Mouse (Mus musculus): ENCODE results near the gene Zdhhc23. TPM values are rescaled to one million over a fixed set of nuclear protein-coding genes. Genes with fewer than 3 reads are reported as not detected.

Gene Zdhhc23
- polyA plus RNA-seq, 1 experiment = 3.4 TPM

GRCm38 (mm10) chr16:43971189-43971588 is 8.4 kb downstream of the Zdhhc23 start:
- WGBS = 87% methylated on average over 11 of the region's 11 CpGs
- no peak overlapping the region for H3K27ac ChIP-seq (ENCODE audit: insufficient read depth, low read depth, low read length)
- peaks cover 29% of the 10 kb centered on the region for H3K36me3 ChIP-seq (ENCODE audit: control insufficient read depth, insufficient read depth, low read length)
- H3K4me3 ChIP-seq (ENCODE audit: low read depth, low read length) = no peak overlapping the region
- TF ChIP-seq POLR2A (IDR thresholded peaks at IDR 0.05; ENCODE audit: low read depth, low read length) (no peak), CTCF (IDR thresholded peaks at IDR 0.05; ENCODE audit: extremely low read depth, insufficient read length, insufficient replicate concordance, low read depth, low read length) (no peak)
- no peaks in the 10 kb centered on the region for H3K4me1 ChIP-seq (ENCODE audit: control insufficient read depth, insufficient read depth, insufficient read length, low read length)
- no peaks in the 10 kb centered on the region for H3K27me3 ChIP-seq (ENCODE audit: control insufficient read depth, insufficient read depth, low read length)

GRCm38 (mm10) chr16:43970426-43970825 is 9.2 kb downstream of the Zdhhc23 start:
- TF ChIP-seq CTCF (IDR thresholded peaks at IDR 0.05; ENCODE audit: extremely low read depth, insufficient read length, insufficient replicate concordance, low read depth, low read length) (no peak), POLR2A (IDR thresholded peaks at IDR 0.05; ENCODE audit: low read depth, low read length) (no peak)
- whole genome bisulfite sequencing = 86% methylated on average over 3 of the region's 3 CpGs
- no peak overlapping the region for H3K4me3 ChIP-seq (ENCODE audit: low read depth, low read length)
- H3K27me3 ChIP-seq (ENCODE audit: control insufficient read depth, insufficient read depth, low read length) = no peaks in the 10 kb centered on the region
- H3K4me1 ChIP-seq (ENCODE audit: control insufficient read depth, insufficient read depth, insufficient read length, low read length) = no peaks in the 10 kb centered on the region
- H3K36me3 ChIP-seq (ENCODE audit: control insufficient read depth, insufficient read depth, low read length) = peaks cover 29% of the 10 kb centered on the region
- no peak overlapping the region for H3K27ac ChIP-seq (ENCODE audit: insufficient read depth, low read depth, low read length)

- no peaks in the 10 kb centered on the region for H3K4me1 ChIP-seq (ENCODE audit: control insufficient read depth, insufficient read depth, insufficient read length, low read length)
Measured at GRCm38 (mm10) chr16:43965781-43966389, 13.7 kb downstream of the Zdhhc23 start.

GRCm38 (mm10) chr16:43963780-43964179 is 15.8 kb downstream of the Zdhhc23 start:
- Histone ChIP-seq H3K4me3 (ENCODE audit: low read depth, low read length) (no peak overlapping the region), H3K27me3 (ENCODE audit: control insufficient read depth, insufficient read depth, low read length) (no peaks in the 10 kb centered on the region), H3K27ac (ENCODE audit: insufficient read depth, low read depth, low read length) (no peak overlapping the region), H3K36me3 (ENCODE audit: control insufficient read depth, insufficient read depth, low read length) (peaks cover 28% of the 10 kb centered on the region), H3K4me1 (ENCODE audit: control insufficient read depth, insufficient read depth, insufficient read length, low read length) (no peaks in the 10 kb centered on the region)
- no peak for TF ChIP-seq POLR2A (IDR thresholded peaks at IDR 0.05; ENCODE audit: low read depth, low read length)
- no peak for TF ChIP-seq CTCF (IDR thresholded peaks at IDR 0.05; ENCODE audit: extremely low read depth, insufficient read length, insufficient replicate concordance, low read depth, low read length)
- 88% methylated on average over 3 of the region's 3 CpGs for WGBS

More at GRCm38 (mm10) chr16:43965781-43966389, 13.7 kb downstream of the Zdhhc23 start:
- no peaks in the 10 kb centered on the region for H3K27me3 ChIP-seq (ENCODE audit: control insufficient read depth, insufficient read depth, low read length)
- 85% methylated on average over 13 of the region's 13 CpGs for WGBS
- no peak overlapping the region; the same call in 1 of the 2 replicates for H3K27ac ChIP-seq (ENCODE audit: insufficient read depth, low read depth, low read length)
- TF ChIP-seq CTCF (IDR thresholded peaks at IDR 0.05; ENCODE audit: extremely low read depth, insufficient read length, insufficient replicate concordance, low read depth, low read length) = no peak
- TF ChIP-seq POLR2A (IDR thresholded peaks at IDR 0.05; ENCODE audit: low read depth, low read length) = no peak
- H3K36me3 ChIP-seq (ENCODE audit: control insufficient read depth, insufficient read depth, low read length) = peaks cover 37% of the 10 kb centered on the region
- H3K4me3 ChIP-seq (ENCODE audit: low read depth, low read length) = no peak overlapping the region

- Histone ChIP-seq H3K27ac (ENCODE audit: insufficient read depth, low read depth, low read length) (no peak overlapping the region), H3K36me3 (ENCODE audit: control insufficient read depth, insufficient read depth, low read length) (peaks cover 25% of the 10 kb centered on the region), H3K4me1 (ENCODE audit: control insufficient read depth, insufficient read depth, insufficient read length, low read length) (no peaks in the 10 kb centered on the region), H3K27me3 (ENCODE audit: control insufficient read depth, insufficient read depth, low read length) (no peaks in the 10 kb centered on the region), H3K4me3 (ENCODE audit: low read depth, low read length) (no peak overlapping the region)
- WGBS = 91% methylated on average over 9 of the region's 9 CpGs
- TF ChIP-seq CTCF (IDR thresholded peaks at IDR 0.05; ENCODE audit: extremely low read depth, insufficient read length, insufficient replicate concordance, low read depth, low read length) (no peak), POLR2A (IDR thresholded peaks at IDR 0.05; ENCODE audit: low read depth, low read length) (no peak)
Measured at GRCm38 (mm10) chr16:43963291-43963690, 16.3 kb downstream of the Zdhhc23 start.

DNA sequence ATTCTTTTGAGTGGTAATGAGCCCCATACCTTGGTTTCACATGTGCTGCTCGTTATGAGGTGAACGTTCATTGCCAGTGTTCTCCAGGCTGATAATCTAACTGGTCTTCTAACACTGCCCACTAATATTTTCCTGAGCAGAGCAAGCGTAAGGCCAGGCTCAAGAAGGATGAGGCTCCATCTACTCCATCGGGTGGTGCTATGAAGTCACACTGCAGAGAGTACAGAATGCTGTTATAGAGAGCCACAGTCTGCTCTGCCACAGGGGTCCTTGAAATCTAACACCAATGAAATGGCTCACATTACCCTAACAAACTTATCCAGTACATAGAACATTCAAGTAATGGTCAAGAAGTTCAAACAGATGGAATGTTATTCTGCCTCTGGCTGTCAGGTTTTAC is 21.6 kb downstream of the Zdhhc23 start:
- Histone ChIP-seq H3K4me3 (ENCODE audit: low read depth, low read length) (no peak overlapping the region), H3K27ac (ENCODE audit: insufficient read depth, low read depth, low read length) (no peak overlapping the region), H3K36me3 (ENCODE audit: control insufficient read depth, insufficient read depth, low read length) (peaks cover 8% of the 10 kb centered on the region), H3K27me3 (ENCODE audit: control insufficient read depth, insufficient read depth, low read length) (no peaks in the 10 kb centered on the region), H3K4me1 (ENCODE audit: control insufficient read depth, insufficient read depth, insufficient read length, low read length) (no peaks in the 10 kb centered on the region)
- 92% methylated on average over 4 of the region's 4 CpGs for WGBS
- no peak for TF ChIP-seq CTCF (IDR thresholded peaks at IDR 0.05; ENCODE audit: extremely low read depth, insufficient read length, insufficient replicate concordance, low read depth, low read length)
- TF ChIP-seq POLR2A (IDR thresholded peaks at IDR 0.05; ENCODE audit: low read depth, low read length) = no peak

DNA sequence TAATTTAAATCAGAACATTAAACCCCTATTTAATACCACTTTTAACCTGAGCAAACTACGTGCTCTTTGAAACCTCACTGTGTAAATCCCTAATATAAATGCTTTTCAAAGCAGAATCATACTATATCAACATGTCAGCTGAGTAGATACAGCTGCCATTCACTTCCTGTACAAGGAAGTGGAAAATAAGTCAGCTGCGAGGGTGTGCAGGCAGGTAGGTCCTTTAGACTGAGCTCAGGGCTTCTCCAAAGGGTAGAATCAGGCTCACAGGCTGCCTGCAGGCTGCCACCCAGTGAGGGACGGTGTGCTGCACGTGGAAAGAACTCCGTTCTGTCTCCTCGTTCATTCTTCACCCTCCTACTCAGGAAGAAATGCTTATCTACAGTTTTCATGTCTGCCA is 24.7 kb downstream of the Zdhhc23 start:
- Histone ChIP-seq H3K36me3 (ENCODE audit: control insufficient read depth, insufficient read depth, low read length) (peaks cover 2% of the 10 kb centered on the region), H3K4me1 (ENCODE audit: control insufficient read depth, insufficient read depth, insufficient read length, low read length) (no peaks in the 10 kb centered on the region), H3K27me3 (ENCODE audit: control insufficient read depth, insufficient read depth, low read length) (no peaks in the 10 kb centered on the region), H3K4me3 (ENCODE audit: low read depth, low read length) (no peak overlapping the region), H3K27ac (ENCODE audit: insufficient read depth, low read depth, low read length) (no peak overlapping the region)
- WGBS = 67% methylated on average over 6 of the region's 6 CpGs
- TF ChIP-seq CTCF (IDR thresholded peaks at IDR 0.05; ENCODE audit: extremely low read depth, insufficient read length, insufficient replicate concordance, low read depth, low read length) = no peak
- no peak for TF ChIP-seq POLR2A (IDR thresholded peaks at IDR 0.05; ENCODE audit: low read depth, low read length)

All from small intestine, adult 2 months (tissue).